Mouse (Mus musculus): ENCODE measurements at regions not wholly inside any gene's neighbourhood (a gene's known extent, or its start where the extent isn't known, plus 50 kb on each side); places are given as distances from the start of the nearest gene placed in this dataset.

- no peaks in the 10 kb centered on the region for H3K36me3 ChIP-seq
- no peaks in the 10 kb centered on the region for H3K9me3 ChIP-seq (replicated peaks)
- no peak overlapping the region for H3K27ac ChIP-seq
- ATAC-seq = no peak
- H3K4me2 ChIP-seq = peak overlapping the region; percentile 36
- WGBS (ENCODE audit: insufficient replicate concordance) = 34% methylated on average over 19 of the region's 19 CpGs
- H3K9ac ChIP-seq = no peak overlapping the region
- H3K4me1 ChIP-seq = no peaks in the 10 kb centered on the region
- H3K4me3 ChIP-seq = no peak overlapping the region
- H3K27me3 ChIP-seq (replicated peaks) = peaks cover 12% of the 10 kb centered on the region
These were observed 368.5 kb downstream of the Vrk1 start for GRCm38 (mm10) chr12:106378303-106379075.

GRCm38 (mm10) chr12:106379151-106379594 lies 369.1 kb downstream of the Vrk1 start:
- no peaks in the 10 kb centered on the region for H3K36me3 ChIP-seq
- no peak for ATAC-seq
- no peaks in the 10 kb centered on the region for H3K9me3 ChIP-seq (replicated peaks)
- peak overlapping the region; percentile 10; the same call in 1 of the 2 replicates for H3K4me3 ChIP-seq
- H3K27me3 ChIP-seq (replicated peaks) = peaks cover 12% of the 10 kb centered on the region
- peak overlapping the region; percentile 36 for H3K4me2 ChIP-seq
- H3K4me1 ChIP-seq = no peaks in the 10 kb centered on the region
- no peak overlapping the region for H3K9ac ChIP-seq
- 7% methylated on average over 14 of the region's 14 CpGs for WGBS (ENCODE audit: insufficient replicate concordance)
- H3K27ac ChIP-seq = no peak overlapping the region

GRCm38 (mm10) chr12:106379779-106380178 lies 369.8 kb downstream of the Vrk1 start:
- 74% methylated on average over 14 of the region's 14 CpGs for WGBS (ENCODE audit: insufficient replicate concordance)
- H3K36me3 ChIP-seq = no peaks in the 10 kb centered on the region
- no peak overlapping the region for H3K9ac ChIP-seq
- H3K27me3 ChIP-seq (replicated peaks) = peaks cover 12% of the 10 kb centered on the region
- no peak overlapping the region for H3K4me3 ChIP-seq
- ATAC-seq = no peak
- no peak overlapping the region for H3K27ac ChIP-seq
- H3K4me1 ChIP-seq = no peaks in the 10 kb centered on the region
- H3K9me3 ChIP-seq (replicated peaks) = no peaks in the 10 kb centered on the region
- H3K4me2 ChIP-seq = no peak overlapping the region

DNA sequence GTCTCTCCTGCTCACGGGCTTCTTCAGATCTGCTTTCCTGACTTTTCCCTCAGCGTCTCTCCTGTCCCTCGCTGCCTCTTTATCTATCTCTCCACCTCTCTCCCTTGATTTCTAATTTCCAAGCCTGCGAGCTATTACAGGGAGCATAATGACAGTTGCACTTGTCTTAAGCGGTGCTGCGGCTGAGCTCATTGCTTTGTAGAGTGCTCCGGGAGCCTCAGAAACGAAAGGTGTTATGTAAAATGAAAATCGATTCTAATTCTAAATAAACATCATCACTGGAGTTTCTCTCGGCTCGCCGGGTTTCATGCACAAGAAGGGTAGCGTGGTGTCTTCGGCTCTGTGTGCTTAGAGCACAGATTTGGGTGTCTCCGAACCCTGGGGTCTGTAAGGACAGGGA lies 371.8 kb downstream of the Vrk1 start:
- H3K36me3 ChIP-seq = no peaks in the 10 kb centered on the region
- H3K4me1 ChIP-seq = no peaks in the 10 kb centered on the region
- H3K4me3 ChIP-seq = no peak overlapping the region
- ATAC-seq = no peak
- H3K27ac ChIP-seq = no peak overlapping the region
- H3K4me2 ChIP-seq = no peak overlapping the region
- no peaks in the 10 kb centered on the region for H3K9me3 ChIP-seq (replicated peaks)
- WGBS (ENCODE audit: insufficient replicate concordance) = 75% methylated on average over 15 of the region's 15 CpGs
- peaks cover 12% of the 10 kb centered on the region for H3K27me3 ChIP-seq (replicated peaks)
- H3K9ac ChIP-seq = no peak overlapping the region

DNA sequence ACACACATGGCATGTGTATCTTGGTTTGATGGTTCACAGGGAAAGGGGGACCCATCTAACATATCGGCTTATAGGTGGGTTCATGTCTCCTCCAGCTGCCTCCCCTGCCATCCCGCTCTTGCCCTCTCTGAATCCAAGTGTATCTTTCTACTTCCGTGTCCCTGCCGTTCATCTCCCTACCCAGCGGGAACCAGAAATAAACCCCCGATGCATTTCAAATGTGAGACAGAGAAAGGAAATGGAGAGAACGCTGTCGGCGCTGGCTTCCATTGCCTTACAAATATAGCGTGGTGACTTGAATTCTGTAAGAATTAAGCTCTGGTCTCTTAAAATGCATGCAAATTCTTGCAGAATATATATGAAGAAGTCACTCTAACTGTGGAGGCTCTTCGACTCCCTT lies 379.2 kb downstream of the Vrk1 start:
- whole genome bisulfite sequencing (ENCODE audit: insufficient replicate concordance) = 83% methylated on average over 11 of the region's 11 CpGs
- H3K9ac ChIP-seq = no peak overlapping the region
- no peaks in the 10 kb centered on the region for H3K27me3 ChIP-seq (replicated peaks)
- no peak overlapping the region for H3K4me3 ChIP-seq
- no peak for ATAC-seq
- 0 out of 2 replicates have a peak, but pooled peaks cover 5% of the 10 kb centered on the region for H3K9me3 ChIP-seq (replicated peaks)
- H3K4me2 ChIP-seq = no peak overlapping the region
- no peaks in the 10 kb centered on the region for H3K4me1 ChIP-seq
- no peak overlapping the region for H3K27ac ChIP-seq
- H3K36me3 ChIP-seq = no peaks in the 10 kb centered on the region

DNA sequence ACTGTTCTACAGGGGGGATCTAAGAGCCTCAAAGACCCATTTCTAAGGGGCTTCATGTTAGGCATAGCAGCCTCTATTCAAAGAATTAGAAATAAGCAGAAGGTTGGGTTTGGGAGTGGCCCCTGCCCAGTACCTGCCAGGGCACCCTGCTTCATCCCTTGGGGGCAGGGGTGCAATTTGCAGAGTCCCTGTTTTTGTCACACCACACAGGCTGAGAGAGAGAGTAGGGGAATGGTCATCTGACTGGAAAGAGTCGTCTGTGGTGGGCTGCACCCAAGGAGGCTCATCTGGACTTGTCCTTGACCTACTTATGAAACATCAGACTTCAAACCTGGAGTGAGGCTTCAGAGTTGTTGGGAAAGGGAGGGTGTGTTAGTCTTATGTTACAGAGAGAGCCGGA lies 382.3 kb downstream of the Vrk1 start:
- Histone ChIP-seq H3K9ac (no peak overlapping the region), H3K27me3 (replicated peaks) (no peaks in the 10 kb centered on the region), H3K36me3 (no peaks in the 10 kb centered on the region), H3K4me2 (no peak overlapping the region), H3K4me3 (no peak overlapping the region), H3K9me3 (replicated peaks) (0 out of 2 replicates have a peak, but pooled peaks cover 5% of the 10 kb centered on the region), H3K27ac (no peak overlapping the region), H3K4me1 (no peaks in the 10 kb centered on the region)
- WGBS (ENCODE audit: insufficient replicate concordance) = 55% methylated on average over 2 of the region's 2 CpGs
- ATAC-seq = no peak

DNA sequence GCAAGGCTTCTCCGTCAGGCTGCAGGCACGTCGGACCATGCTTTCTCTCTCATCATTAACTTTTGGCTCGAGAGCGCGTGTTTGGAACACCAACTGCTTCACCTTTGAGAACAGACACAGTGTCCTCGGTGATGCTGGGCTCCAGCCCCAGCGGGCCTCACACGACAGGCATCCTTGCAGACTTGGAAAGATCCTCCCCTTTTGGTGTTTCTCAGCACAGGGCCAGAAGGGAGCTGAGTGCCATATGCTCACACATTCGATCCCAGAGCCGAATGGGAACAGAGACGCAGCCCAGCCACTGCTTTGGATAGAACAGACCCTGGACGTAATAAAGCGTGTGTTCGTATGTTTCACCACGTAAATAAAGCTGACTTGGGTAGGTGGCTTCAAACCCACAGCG lies 389.1 kb downstream of the Vrk1 start:
- Histone ChIP-seq H3K9ac (no peak overlapping the region), H3K4me2 (no peak overlapping the region), H3K27ac (no peak overlapping the region), H3K36me3 (no peaks in the 10 kb centered on the region), H3K4me3 (no peak overlapping the region), H3K4me1 (no peaks in the 10 kb centered on the region), H3K27me3 (replicated peaks) (no peaks in the 10 kb centered on the region), H3K9me3 (replicated peaks) (no peaks in the 10 kb centered on the region)
- ATAC-seq = no peak
- 76% methylated on average over 17 of the region's 17 CpGs for WGBS (ENCODE audit: insufficient replicate concordance)

GRCm38 (mm10) chr12:106411075-106411474 lies 401.0 kb downstream of the Vrk1 start:
- Histone ChIP-seq H3K27me3 (replicated peaks) (no peaks in the 10 kb centered on the region), H3K36me3 (no peaks in the 10 kb centered on the region), H3K4me3 (no peak overlapping the region), H3K4me2 (no peak overlapping the region), H3K4me1 (no peaks in the 10 kb centered on the region), H3K9ac (no peak overlapping the region), H3K27ac (no peak overlapping the region), H3K9me3 (replicated peaks) (peaks cover 36% of the 10 kb centered on the region)
- no peak for ATAC-seq
- WGBS (ENCODE audit: insufficient replicate concordance) = 68% methylated on average over 7 of the region's 7 CpGs

DNA sequence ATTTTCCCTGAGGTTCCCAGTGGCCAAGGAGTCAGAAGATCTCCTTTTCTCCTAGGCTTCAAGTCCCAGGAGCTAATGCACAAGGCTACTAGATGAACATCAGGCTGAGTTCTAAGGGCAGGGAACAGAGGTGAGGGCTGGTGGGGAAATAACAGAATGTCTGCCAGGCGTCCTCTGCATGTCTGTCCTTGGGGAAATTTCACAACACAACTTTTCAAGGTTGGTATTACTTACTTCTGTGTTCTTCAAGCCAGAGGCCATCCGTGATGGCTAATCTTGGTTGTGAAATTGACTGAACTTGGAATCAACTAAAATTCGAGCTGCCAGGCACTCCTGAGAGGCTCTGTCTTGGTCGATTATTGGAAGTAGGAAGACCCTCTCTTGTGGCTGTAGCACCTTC lies 416.6 kb downstream of the Vrk1 start:
- no peaks in the 10 kb centered on the region for H3K4me1 ChIP-seq
- no peak overlapping the region for H3K4me2 ChIP-seq
- H3K4me3 ChIP-seq = no peak overlapping the region
- no peaks in the 10 kb centered on the region for H3K27me3 ChIP-seq (replicated peaks)
- 49% methylated on average over 4 of the region's 4 CpGs for WGBS (ENCODE audit: insufficient replicate concordance)
- ATAC-seq = no peak
- H3K9ac ChIP-seq = no peak overlapping the region
- H3K36me3 ChIP-seq = no peaks in the 10 kb centered on the region
- H3K27ac ChIP-seq = no peak overlapping the region
- H3K9me3 ChIP-seq (replicated peaks) = peaks cover 11% of the 10 kb centered on the region

GRCm38 (mm10) chr12:106429991-106430390 lies 420.0 kb downstream of the Vrk1 start:
- Histone ChIP-seq H3K27ac (no peak overlapping the region), H3K9me3 (replicated peaks) (peaks cover 3% of the 10 kb centered on the region; the same call in 1 of the 2 replicates), H3K4me2 (no peak overlapping the region), H3K27me3 (replicated peaks) (no peaks in the 10 kb centered on the region), H3K36me3 (no peaks in the 10 kb centered on the region), H3K4me3 (no peak overlapping the region), H3K9ac (no peak overlapping the region), H3K4me1 (no peaks in the 10 kb centered on the region)
- WGBS (ENCODE audit: insufficient replicate concordance) = 56% methylated on average over 7 of the region's 7 CpGs
- no peak for ATAC-seq

GRCm38 (mm10) chr12:106445151-106445550 lies 435.1 kb downstream of the Vrk1 start:
- Histone ChIP-seq H3K4me2 (no peak overlapping the region), H3K27me3 (replicated peaks) (no peaks in the 10 kb centered on the region), H3K9me3 (replicated peaks) (0 out of 2 replicates have a peak, but pooled peaks cover 4% of the 10 kb centered on the region), H3K27ac (no peak overlapping the region), H3K4me1 (no peaks in the 10 kb centered on the region), H3K9ac (no peak overlapping the region), H3K36me3 (no peaks in the 10 kb centered on the region), H3K4me3 (no peak overlapping the region)
- WGBS (ENCODE audit: insufficient replicate concordance) = 59% methylated on average over 7 of the region's 7 CpGs
- no peak for ATAC-seq

DNA sequence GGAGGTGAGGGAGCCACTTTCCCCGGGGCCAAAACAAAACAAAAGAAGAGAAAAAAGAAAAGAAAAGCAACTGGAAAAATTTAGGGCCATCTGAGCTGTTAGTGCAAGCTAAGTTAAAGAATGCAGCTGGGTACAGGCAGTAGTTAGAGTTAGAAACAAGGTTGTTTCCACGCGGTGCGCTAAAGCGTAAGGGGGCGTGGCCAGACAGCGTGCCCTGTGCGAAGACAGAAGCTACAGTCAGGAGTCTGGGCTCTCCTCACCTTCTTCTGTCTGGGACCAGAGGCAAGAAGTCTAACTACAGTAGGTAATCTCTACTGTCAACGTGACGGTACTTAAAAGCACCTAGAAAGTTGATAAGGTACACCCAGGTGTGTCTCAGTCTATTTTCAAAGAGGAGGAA lies 435.9 kb downstream of the Vrk1 start:
- ATAC-seq = no peak
- 49% methylated on average over 10 of the region's 10 CpGs for WGBS (ENCODE audit: insufficient replicate concordance)
- Histone ChIP-seq H3K4me2 (no peak overlapping the region), H3K27ac (no peak overlapping the region), H3K4me3 (no peak overlapping the region), H3K9ac (no peak overlapping the region), H3K9me3 (replicated peaks) (0 out of 2 replicates have a peak, but pooled peaks cover 4% of the 10 kb centered on the region), H3K27me3 (replicated peaks) (no peaks in the 10 kb centered on the region), H3K36me3 (no peaks in the 10 kb centered on the region), H3K4me1 (no peaks in the 10 kb centered on the region)
